Mouse (Mus musculus) liver, embryonic 11.5 days (tissue): Measurements from ENCODE around the gene Med6. TPM values are rescaled to one million over a fixed set of nuclear protein-coding genes. Genes with fewer than 3 reads are reported as not detected.
"Not testable (repeated sequence)": the region's sequence is repeated elsewhere in the genome, so short reads cannot be mapped to it uniquely, and the experiment has no call there.

Source experiments
- ATAC-seq: fragments of 200-750 bp; cut with Nextera tagmentation; replicated peaks from 2 replicates; pipeline ENCODE4 v1.8.0; 2017; ENCODE audit warnings: moderate number of reproducible peaks, mild to moderate bottlenecking, moderate TSS enrichment, moderate library complexity; ENCODE audit not compliant: low FRiP score
- DNase-seq: peaks from one replicate; pipeline ENCODE4 v3.0.0-alpha.2; 2017; ENCODE audit warnings: low spot score
- H3K27ac ChIP-seq: fragments of 300-500 bp; sonication (generic); 2 replicates; pipeline ENCODE4 v1.5.1; 2014; ENCODE audit warnings: mild to moderate bottlenecking, low read depth, low read length, control low read depth
- H3K27me3 ChIP-seq: fragments of 300-500 bp; sonication (generic); replicated peaks from 2 replicates; pipeline ENCODE4 v1.6.1; 2014; ENCODE audit warnings: low read length, mixed read lengths; ENCODE audit not compliant: control insufficient read depth, insufficient read depth
- H3K36me3 ChIP-seq: fragments of 300-500 bp; sonication (generic); 2 replicates; pipeline ENCODE4 v1.6.1; 2014; ENCODE audit warnings: mild to moderate bottlenecking, low read length, moderate library complexity, mixed read lengths; ENCODE audit not compliant: control insufficient read depth, insufficient read depth
- H3K4me1 ChIP-seq: fragments of 300-500 bp; sonication (generic); replicated peaks from 2 replicates; pipeline ENCODE4 v1.6.1; 2014; ENCODE audit warnings: low read length, mixed read lengths; ENCODE audit not compliant: control insufficient read depth, insufficient read depth
- H3K4me2 ChIP-seq: fragments of 300-500 bp; sonication (generic); 2 replicates; pipeline ENCODE4 v1.6.1; 2014; ENCODE audit warnings: mild to moderate bottlenecking, control low read depth, moderate library complexity
- H3K4me3 ChIP-seq: fragments of 300-500 bp; sonication (generic); 2 replicates; pipeline ENCODE4 v1.5.1; 2014; ENCODE audit warnings: low read depth, low read length, control low read depth
- H3K9ac ChIP-seq: fragments of 300-500 bp; sonication (generic); 2 replicates; pipeline ENCODE4 v1.6.1; 2014; ENCODE audit warnings: low read depth, low read length, control low read depth
- H3K9me3 ChIP-seq: fragments of 300-500 bp; sonication (generic); 2 replicates; pipeline ENCODE4 v1.6.1; 2016; ENCODE audit warnings: low read length, inconsistent platforms, mixed read lengths; ENCODE audit not compliant: control insufficient read depth
- WGBS: fragments of 180-500 bp; shearing (Covaris S2); extraction: QIAGEN DNeasy Blood & Tissue Kit; methylation state at CpG from one replicate; pipeline ENCODE4 v1.1.7; 2014; 5-methylcytosine and 5-hydroxymethylcytosine counted together
- polyA plus RNA-seq: library from polyadenylated mRNA; unstranded; fragments of >200 nt; fragmentation: Nextera tagmentation; extraction: Ambion mirVana; gene quantifications from 2 replicates; pipeline ENCODE4 v1.2.1, GENCODE M21; 2014

Gene Med6
- polyA plus RNA-seq, 1 experiment from 2014 or later: 73.8 TPM

GRCm38 (mm10) chr12:81530587-81530986 is 64.2 kb downstream of the Med6 start:
- ATAC-seq, H3K4me2 ChIP-seq, H3K4me3 ChIP-seq, H3K27ac ChIP-seq, DNase-seq, H3K36me3 ChIP-seq, H3K9ac ChIP-seq, H3K27me3 ChIP-seq, H3K9me3 ChIP-seq, H3K4me1 ChIP-seq: not testable (repeated sequence)
- WGBS: 75% methylated on average over 5 of the region's 8 CpGs

Other genes starting within 250 kb of the Med6 start
- gene Gm4787, start 215.5 kb downstream of the Med6 start, polyA plus RNA-seq: 0.34 and 0.42 TPM in 2 replicates
- gene Adam4, start 173.1 kb downstream of the Med6 start, polyA plus RNA-seq: 0.42 and 0.82 TPM in 2 replicates
- gene Cox16, start 109.9 kb downstream of the Med6 start, polyA plus RNA-seq: 127 and 135 TPM in 2 replicates
- 25.8 and 31.6 TPM in 2 replicates for gene Gm20498, start 62.1 kb downstream of the Med6 start, polyA plus RNA-seq
- gene Synj2bp, start 62.1 kb downstream of the Med6 start, polyA plus RNA-seq: 33.8 and 33.9 TPM in 2 replicates
- 0.10 and 0.12 TPM in 2 replicates for gene Adam21, start 26.5 kb downstream of the Med6 start, polyA plus RNA-seq
- gene Ttc9, start 36.2 kb upstream of the Med6 start, polyA plus RNA-seq: 0.56 and 0.58 TPM in 2 replicates
- gene Map3k9, start 186.2 kb upstream of the Med6 start, polyA plus RNA-seq: 0.13 and 0.32 TPM in 2 replicates